Mouse (Mus musculus) kidney, embryonic 16.5 days (tissue): ENCODE measurements at regions not wholly inside any gene's neighbourhood (a gene's known extent, or its start where the extent isn't known, plus 50 kb on each side); places are given as distances from the start of the nearest gene placed in this dataset.
"Not testable (repeated sequence)": the region's sequence is repeated elsewhere in the genome, so short reads cannot be mapped to it uniquely, and the experiment has no call there.

Experiments used
- ATAC-seq: fragments of 200-750 bp; cut with Nextera tagmentation; 2 replicates; pipeline ENCODE4 v1.8.0; 2017; ENCODE audit warnings: moderate TSS enrichment; ENCODE audit not compliant: low FRiP score, low TSS enrichment
- H3K27ac ChIP-seq: fragments of 300-500 bp; sonication (generic); 2 replicates; pipeline ENCODE4 v1.5.1; 2014; ENCODE audit warnings: low read length
- H3K27me3 ChIP-seq: fragments of 300-500 bp; sonication (generic); 2 replicates; pipeline ENCODE4 v1.6.1; 2014; ENCODE audit warnings: low read length, control low read depth, mixed read lengths; ENCODE audit not compliant: insufficient read depth
- H3K36me3 ChIP-seq: fragments of 300-500 bp; sonication (generic); 2 replicates; pipeline ENCODE4 v1.6.1; 2014; ENCODE audit warnings: low read length, control low read depth, mixed read lengths; ENCODE audit not compliant: insufficient read depth
- H3K4me1 ChIP-seq: fragments of 300-500 bp; sonication (generic); 2 replicates; pipeline ENCODE4 v1.6.1; 2014; ENCODE audit warnings: low read length, control low read depth, mixed read lengths; ENCODE audit not compliant: insufficient read depth
- H3K4me2 ChIP-seq: fragments of 300-500 bp; sonication (generic); replicated peaks from 2 replicates; pipeline ENCODE4 v1.6.1; 2014; ENCODE audit warnings: low read depth, low read length
- H3K4me3 ChIP-seq: fragments of 300-500 bp; sonication (generic); 2 replicates; pipeline ENCODE4 v1.5.1; 2014; ENCODE audit warnings: mild to moderate bottlenecking, low read length
- H3K9ac ChIP-seq: fragments of 300-500 bp; sonication (generic); replicated peaks from 2 replicates; pipeline ENCODE4 v1.6.1; 2014; ENCODE audit warnings: low read length
- H3K9me3 ChIP-seq: fragments of 300-500 bp; sonication (generic); 2 replicates; pipeline ENCODE4 v1.6.1; 2016; ENCODE audit warnings: low read length, control low read depth
- WGBS: fragments of 180-500 bp; shearing (Covaris S2); extraction: QIAGEN DNeasy Blood & Tissue Kit; methylation state at CpG from one replicate; pipeline ENCODE4 v1.1.7; 2014; 5-methylcytosine and 5-hydroxymethylcytosine counted together

GRCm38 (mm10) chr9:85920745-85921614 lies 78.8 kb downstream of the Tpbg start:
- Histone ChIP-seq H3K9me3 (no peaks in the 10 kb centered on the region), H3K4me3 (no peak overlapping the region), H3K27me3 (no peaks in the 10 kb centered on the region), H3K27ac (no peak overlapping the region), H3K36me3 (no peaks in the 10 kb centered on the region), H3K4me1 (no peaks in the 10 kb centered on the region), H3K4me2 (no peak overlapping the region), H3K9ac (no peak overlapping the region)
- no peak for ATAC-seq
- WGBS = 51% methylated on average over 13 of the region's 13 CpGs

- no peaks in the 10 kb centered on the region for H3K36me3 ChIP-seq
- WGBS = 29% methylated on average over 1 of the region's 1 CpGs
- no peaks in the 10 kb centered on the region for H3K9me3 ChIP-seq
- H3K27me3 ChIP-seq = no peaks in the 10 kb centered on the region
- no peak overlapping the region for H3K27ac ChIP-seq
- no peak overlapping the region for H3K4me2 ChIP-seq
- no peaks in the 10 kb centered on the region for H3K4me1 ChIP-seq
- H3K4me3 ChIP-seq = no peak overlapping the region
- H3K9ac ChIP-seq = no peak overlapping the region
- ATAC-seq = no peak
These were observed 83.1 kb downstream of the Tpbg start for GRCm38 (mm10) chr9:85925259-85925658.

- Histone ChIP-seq H3K9me3 (no peaks in the 10 kb centered on the region), H3K4me1 (no peaks in the 10 kb centered on the region), H3K27me3 (no peaks in the 10 kb centered on the region), H3K4me3 (no peak overlapping the region), H3K9ac (no peak overlapping the region), H3K27ac (no peak overlapping the region), H3K36me3 (no peaks in the 10 kb centered on the region), H3K4me2 (no peak overlapping the region)
- WGBS = 70% methylated on average over 3 of the region's 3 CpGs
- ATAC-seq = no peak
These were observed 90.0 kb downstream of the Tpbg start for GRCm38 (mm10) chr9:85932209-85932608.

GRCm38 (mm10) chr9:85943066-85943684 lies 101.0 kb downstream of the Tpbg start:
- not testable (repeated sequence) for ATAC-seq, H3K27ac ChIP-seq, H3K27me3 ChIP-seq, H3K36me3 ChIP-seq, H3K4me3 ChIP-seq, H3K4me2 ChIP-seq, H3K9ac ChIP-seq, H3K4me1 ChIP-seq, H3K9me3 ChIP-seq
- 90% methylated on average over 14 of the region's 14 CpGs for WGBS

- Histone ChIP-seq H3K36me3 (no peaks in the 10 kb centered on the region), H3K27ac (no peak overlapping the region), H3K9me3 (peaks cover 2% of the 10 kb centered on the region; the same call in 1 of the 2 replicates), H3K27me3 (no peaks in the 10 kb centered on the region), H3K4me3 (no peak overlapping the region), H3K9ac (no peak overlapping the region), H3K4me1 (no peaks in the 10 kb centered on the region), H3K4me2 (no peak overlapping the region)
- no peak for ATAC-seq
- 72% methylated on average over 12 of the region's 12 CpGs for WGBS
These were observed 106.4 kb downstream of the Tpbg start for GRCm38 (mm10) chr9:85948495-85949137.

GRCm38 (mm10) chr9:85951777-85952176 lies 109.6 kb downstream of the Tpbg start:
- H3K4me3 ChIP-seq = no peak overlapping the region
- H3K9me3 ChIP-seq = peaks cover 2% of the 10 kb centered on the region; the same call in 1 of the 2 replicates
- H3K27me3 ChIP-seq = no peaks in the 10 kb centered on the region
- H3K4me1 ChIP-seq = no peaks in the 10 kb centered on the region
- no peaks in the 10 kb centered on the region for H3K36me3 ChIP-seq
- H3K4me2 ChIP-seq = no peak overlapping the region
- 84% methylated on average over 2 of the region's 2 CpGs for WGBS
- no peak overlapping the region for H3K27ac ChIP-seq
- no peak overlapping the region for H3K9ac ChIP-seq
- ATAC-seq = no peak

- Histone ChIP-seq H3K4me2 (no peak overlapping the region), H3K4me1 (no peaks in the 10 kb centered on the region), H3K27ac (no peak overlapping the region), H3K9me3 (no peaks in the 10 kb centered on the region), H3K4me3 (no peak overlapping the region), H3K9ac (no peak overlapping the region), H3K36me3 (no peaks in the 10 kb centered on the region), H3K27me3 (no peaks in the 10 kb centered on the region)
- WGBS = 94% methylated on average over 10 of the region's 10 CpGs
- no peak for ATAC-seq
These were observed 127.9 kb downstream of the Tpbg start for GRCm38 (mm10) chr9:85970076-85970475.

- Histone ChIP-seq H3K9ac (no peak overlapping the region), H3K4me3 (no peak overlapping the region), H3K27ac (no peak overlapping the region), H3K36me3 (no peaks in the 10 kb centered on the region), H3K4me2 (no peak overlapping the region), H3K9me3 (no peaks in the 10 kb centered on the region), H3K27me3 (no peaks in the 10 kb centered on the region), H3K4me1 (no peaks in the 10 kb centered on the region)
- 91% methylated on average over 5 of the region's 5 CpGs for WGBS
- no peak for ATAC-seq
These were observed 139.2 kb downstream of the Tpbg start for GRCm38 (mm10) chr9:85981428-85981827.

GRCm38 (mm10) chr9:85983516-85983915 lies 141.3 kb downstream of the Tpbg start:
- H3K9me3 ChIP-seq, H3K27me3 ChIP-seq, H3K4me2 ChIP-seq, H3K36me3 ChIP-seq, H3K4me1 ChIP-seq, ATAC-seq, H3K27ac ChIP-seq, H3K9ac ChIP-seq, H3K4me3 ChIP-seq: not testable (repeated sequence)
- 98% methylated on average over 6 of the region's 8 CpGs for WGBS

GRCm38 (mm10) chr9:85985671-85986070 lies 143.5 kb downstream of the Tpbg start:
- ATAC-seq = no peak
- H3K27me3 ChIP-seq = no peaks in the 10 kb centered on the region
- 17% methylated on average over 5 of the region's 5 CpGs for WGBS
- no peaks in the 10 kb centered on the region for H3K4me1 ChIP-seq
- H3K27ac ChIP-seq = no peak overlapping the region
- H3K9ac ChIP-seq = no peak overlapping the region
- H3K36me3 ChIP-seq = no peaks in the 10 kb centered on the region
- no peak overlapping the region for H3K4me3 ChIP-seq
- H3K9me3 ChIP-seq = no peaks in the 10 kb centered on the region
- no peak overlapping the region for H3K4me2 ChIP-seq
